Mouse (Mus musculus) thymus, postnatal 0 days (tissue): ENCODE data around the gene Tmem132d. TPM values are rescaled to one million over a fixed set of nuclear protein-coding genes. Genes with fewer than 3 reads are reported as not detected.
A peak's percentile ranks its signal among the peaks of the same experiment; 100 is the strongest.

Source experiments
- DNase-seq: peaks from one replicate; pipeline ENCODE4 v3.0.0-alpha.2; 2015; ENCODE audit warnings: low spot score
- polyA plus RNA-seq: library from polyadenylated mRNA; unstranded; fragments of >200 nt; fragmentation: Nextera tagmentation; extraction: Ambion mirVana; gene quantifications from 2 replicates; pipeline ENCODE4 v1.2.1, GENCODE M21; 2015

Gene Tmem132d
- polyA plus RNA-seq = 0.07 and 0.80 TPM in 2 replicates

- no peak for DNase-seq
Measured at GRCm38 (mm10) chr5:128432916-128433315, at the start of gene Tmem132d. Gene Tmem132d (minus strand): TSS chr5:128433077.

- DNase-seq = no peak
Measured at GRCm38 (mm10) chr5:128480816-128481215, 47.9 kb upstream of the Tmem132d start.

GRCm38 (mm10) chr5:128475372-128475771 is 42.5 kb upstream of the Tmem132d start:
- DNase-seq = no peak

GRCm38 (mm10) chr5:128469812-128470211 is 36.9 kb upstream of the Tmem132d start:
- DNase-seq = no peak

GRCm38 (mm10) chr5:128464514-128464913 is 31.6 kb upstream of the Tmem132d start:
- DNase-seq = no peak

GRCm38 (mm10) chr5:128460605-128461004 is 27.7 kb upstream of the Tmem132d start:
- DNase-seq = no peak

- DNase-seq = no peak
Measured at GRCm38 (mm10) chr5:128455732-128456131, 22.9 kb upstream of the Tmem132d start.

- DNase-seq = no peak
Measured at GRCm38 (mm10) chr5:128452196-128452595, 19.3 kb upstream of the Tmem132d start.

- DNase-seq = no peak
Measured at GRCm38 (mm10) chr5:128450808-128451207, 17.9 kb upstream of the Tmem132d start.

GRCm38 (mm10) chr5:128444876-128445275 is 12.0 kb upstream of the Tmem132d start:
- DNase-seq = no peak

- DNase-seq = no peak
Measured at GRCm38 (mm10) chr5:128443848-128444247, 11.0 kb upstream of the Tmem132d start.

GRCm38 (mm10) chr5:128441121-128441520 is 8.2 kb upstream of the Tmem132d start:
- no peak for DNase-seq

GRCm38 (mm10) chr5:128439828-128440227 is 7.0 kb upstream of the Tmem132d start:
- DNase-seq = peak; percentile 16

GRCm38 (mm10) chr5:128438078-128438477 is 5.2 kb upstream of the Tmem132d start:
- no peak for DNase-seq

- DNase-seq = no peak
Measured at GRCm38 (mm10) chr5:128436909-128437308, 4.0 kb upstream of the Tmem132d start.

GRCm38 (mm10) chr5:128435683-128436082 is 2.8 kb upstream of the Tmem132d start:
- DNase-seq = no peak

- no peak for DNase-seq
Measured at GRCm38 (mm10) chr5:128433786-128434185, 909 bp upstream of the Tmem132d start.

- no peak for DNase-seq
Measured at GRCm38 (mm10) chr5:128432422-128432821, 455 bp downstream of the Tmem132d start.

- no peak for DNase-seq
Measured at GRCm38 (mm10) chr5:128424636-128425035, 8.2 kb downstream of the Tmem132d start.

GRCm38 (mm10) chr5:128424213-128424612 is 8.7 kb downstream of the Tmem132d start:
- DNase-seq = no peak

- no peak for DNase-seq
Measured at GRCm38 (mm10) chr5:128422090-128422489, 10.8 kb downstream of the Tmem132d start.

GRCm38 (mm10) chr5:128418149-128418710 is 14.6 kb downstream of the Tmem132d start:
- no peak for DNase-seq

- DNase-seq = no peak
Measured at GRCm38 (mm10) chr5:128414056-128414455, 18.8 kb downstream of the Tmem132d start.

GRCm38 (mm10) chr5:128412306-128412705 is 20.6 kb downstream of the Tmem132d start:
- no peak for DNase-seq
